Mouse (Mus musculus) thymus, adult 2 months (tissue): ENCODE results near the gene Ppm1l.

Experiments used
- CTCF ChIP-seq: fragments of 200-500 bp; IDR thresholded peaks from 2 replicates; pipeline ENCODE4 v1.5.1; 2012; ENCODE audit warnings: mild to moderate bottlenecking, control low read depth, low read length, moderate library complexity, borderline replicate concordance; ENCODE audit not compliant: control insufficient read depth, poor library complexity, insufficient read depth; ENCODE audit errors: extremely low read depth
- POLR2A ChIP-seq: fragments of 200-500 bp; IDR thresholded peaks from 2 replicates; pipeline ENCODE4 v1.6.1; 2012; ENCODE audit warnings: mild to moderate bottlenecking, low read length, control low read depth, moderate library complexity; ENCODE audit not compliant: control insufficient read depth, poor library complexity, insufficient read depth; ENCODE audit errors: extremely low read depth

DNA sequence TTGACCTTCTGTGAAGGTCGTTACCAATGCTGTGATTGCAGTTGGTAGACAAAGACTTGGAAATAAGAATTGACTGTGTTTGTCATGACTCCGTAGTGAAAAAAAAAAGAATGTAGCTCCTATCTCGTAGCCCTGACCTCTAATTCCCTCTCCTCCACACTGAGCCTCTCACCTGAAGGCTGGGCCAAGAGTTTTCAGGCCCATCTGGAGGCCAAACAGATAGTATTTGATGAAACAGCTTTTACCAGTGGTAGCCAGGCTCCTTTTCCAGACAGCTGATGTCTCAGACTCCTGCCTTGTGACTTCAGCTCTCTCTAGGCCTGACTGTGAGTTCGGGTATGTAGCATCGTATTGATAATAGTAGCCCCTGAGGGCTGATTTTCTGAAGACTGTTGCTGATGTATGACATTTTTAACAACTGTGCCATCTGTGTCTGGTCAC, 45.7 kb downstream of the Ppm1l start:
- TF ChIP-seq CTCF (no peak), POLR2A (no peak)
